Mouse (Mus musculus) neural tube, postnatal 0 days (tissue): ENCODE data around the gene Ubfd1. TPM values are rescaled to one million over a fixed set of nuclear protein-coding genes. Genes with fewer than 3 reads are reported as not detected.

Source experiments
- polyA plus RNA-seq: library from polyadenylated mRNA; unstranded; fragments of >200 nt; fragmentation: Nextera tagmentation; extraction: Ambion mirVana; gene quantifications from 2 replicates; pipeline ENCODE4 v1.2.1, GENCODE M21; 2015

The Ubfd1 gene
- polyA plus RNA-seq, result 69.7 and 76.1 TPM in 2 replicates

DNA sequence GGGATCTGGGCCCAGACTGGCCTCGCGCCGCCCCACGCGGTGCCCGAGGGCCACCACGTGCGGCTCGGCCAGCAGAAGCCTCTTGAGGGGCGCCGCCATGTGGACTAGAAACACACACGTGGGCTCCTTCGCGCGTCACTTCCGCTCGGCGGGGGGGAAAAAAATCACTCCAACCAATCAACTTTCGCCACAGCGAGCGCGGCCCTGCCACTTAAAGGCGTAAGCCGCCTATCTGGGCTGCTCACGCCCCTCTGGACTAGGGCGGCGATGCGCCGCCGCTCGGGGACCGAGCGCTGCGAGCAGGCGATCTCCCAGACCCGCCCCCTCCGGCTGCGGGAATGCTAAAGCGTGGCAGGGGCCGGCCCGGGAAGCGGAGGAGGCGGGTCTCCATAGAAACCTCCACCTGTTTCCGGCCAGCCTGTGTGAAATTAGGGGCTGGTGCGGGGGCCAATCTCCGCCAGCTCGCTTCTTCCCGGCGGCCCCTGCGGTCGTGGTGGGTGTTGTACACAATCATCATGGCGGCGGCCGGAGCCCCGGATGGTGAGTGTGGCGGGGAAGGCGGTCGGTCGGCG, at the start of gene Ubfd1, which contains the start of gene Ears2:
Gene Ubfd1, plus strand, starts transcription at position 231 of the 572 bp plus-strand sequence.
Gene Ears2, minus strand, starts transcription at position 319 of the 572 bp plus-strand sequence.

DNA sequence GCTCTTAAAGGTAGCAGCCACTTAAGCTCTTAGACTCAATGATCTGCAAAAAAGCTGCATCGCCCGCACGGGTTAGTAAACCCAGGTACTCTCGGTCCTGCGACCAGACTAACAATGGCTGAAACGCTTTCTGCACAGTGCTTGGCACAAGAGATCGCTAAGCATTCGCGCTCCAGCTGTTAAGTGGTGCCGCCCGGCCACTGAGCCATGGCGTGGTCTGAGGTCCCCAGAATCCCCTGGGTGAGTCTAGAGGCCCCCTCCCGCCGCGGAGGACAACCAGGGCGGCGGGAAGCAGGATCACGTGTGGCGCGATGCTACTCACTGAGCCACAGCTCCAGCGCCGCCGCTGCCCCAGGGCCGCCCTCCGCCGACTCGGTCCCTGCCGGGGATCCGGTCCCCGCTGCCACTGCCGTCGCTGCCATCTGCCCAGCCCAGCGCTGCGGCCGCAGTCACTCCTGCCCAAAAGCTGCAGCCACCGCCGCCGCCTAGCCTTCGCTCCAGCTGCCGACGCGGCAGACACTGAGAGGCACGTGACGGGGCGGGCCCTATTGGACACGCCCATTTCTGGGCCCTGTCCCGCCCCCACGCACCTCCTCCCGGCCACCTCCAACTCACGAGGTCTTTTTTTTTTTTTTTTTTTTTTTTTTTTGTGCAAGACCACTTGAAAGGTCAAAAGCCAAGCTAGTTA, 46.2 kb upstream of the Ubfd1 start, which contains the start of gene Gga2:
Gene Gga2, minus strand, starts transcription at position 556 of the 688 bp plus-strand sequence.

DNA sequence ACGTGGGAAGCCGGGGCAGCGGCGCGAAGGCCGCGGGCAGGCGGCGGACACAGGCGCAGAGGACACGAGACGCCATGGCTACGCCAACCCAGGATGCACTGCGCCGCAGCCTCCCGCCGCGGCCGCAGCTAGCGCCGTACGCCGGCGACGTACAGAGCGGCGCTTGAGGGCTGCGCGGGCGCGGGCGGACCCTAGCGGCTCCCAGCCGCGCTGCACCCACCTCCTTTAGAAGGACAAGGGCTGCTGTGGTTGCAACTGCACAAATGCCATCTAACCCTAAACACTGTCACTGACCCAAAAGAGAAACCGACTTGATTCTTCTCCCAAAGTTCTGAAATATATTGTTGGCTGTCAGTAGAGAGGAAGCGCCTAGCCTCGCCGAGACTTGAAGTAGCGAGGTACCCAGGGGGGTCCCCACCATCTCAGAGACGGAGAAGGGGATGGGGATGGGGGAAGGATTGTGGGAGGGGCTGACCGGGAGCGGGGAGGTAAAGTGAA, 34.8 kb downstream of the Ubfd1 start, which contains the start of gene Ndufab1:
Gene Ndufab1, minus strand, starts transcription at position 140 of the 498 bp plus-strand sequence.

Other genes with a start within 250 kb of the Ubfd1 start
- 0.13 and 0.38 TPM in 2 replicates for gene Scnn1b, start 202.1 kb upstream of the Ubfd1 start, polyA plus RNA-seq
- 23.6 and 29.4 TPM in 2 replicates for gene Cog7, start 85.5 kb upstream of the Ubfd1 start, polyA plus RNA-seq
- 24.6 and 25.7 TPM in 2 replicates for gene Gga2, start 46.0 kb upstream of the Ubfd1 start, polyA plus RNA-seq
- 7.1 and 7.5 TPM in 2 replicates for gene Ears2, start 88 bp downstream of the Ubfd1 start, polyA plus RNA-seq
- gene Ndufab1, start 34.7 kb downstream of the Ubfd1 start, polyA plus RNA-seq, result 874 and 958 TPM in 2 replicates
- gene Palb2, start 65.8 kb downstream of the Ubfd1 start, polyA plus RNA-seq, result 3.4 and 3.7 TPM in 2 replicates
- gene Dctn5, start 65.9 kb downstream of the Ubfd1 start, polyA plus RNA-seq, result 143 and 150 TPM in 2 replicates
- gene Plk1, start 92.3 kb downstream of the Ubfd1 start, polyA plus RNA-seq, result 7.1 and 7.2 TPM in 2 replicates
- gene Ern2, start 119.0 kb downstream of the Ubfd1 start, polyA plus RNA-seq, result 1.2 and 1.5 TPM in 2 replicates
- gene Chp2, start 152.3 kb downstream of the Ubfd1 start, polyA plus RNA-seq, result 1.4 and 2.2 TPM in 2 replicates
- gene Prkcb, start 221.6 kb downstream of the Ubfd1 start, polyA plus RNA-seq, result 227 and 228 TPM in 2 replicates